20 mouse cellular contexts compared by ENCODE assay signal in genomic region chr6:18057899-18058298, GRCm38 (mm10). TPM values are rescaled to one million over a fixed set of nuclear protein-coding genes. Genes with fewer than 3 reads are reported as not detected.
"Had no signal": no experiment of that assay in that cellular context is flagged by ENCODE, and none has a peak within 500 bp of the region (broad histone marks: within the 10 kb centered on the region; RNA-seq: fewer than 3 reads in every experiment).

No protein-coding gene starts in this region.

- H3K36me3 ChIP-seq: neural tube, embryonic 15.5 days; stomach, embryonic 15.5 days had no signal

- H3K4me3 ChIP-seq: neural tube, embryonic 15.5 days; stomach, embryonic 15.5 days had no signal

- H3K4me1 ChIP-seq: neural tube, embryonic 15.5 days; stomach, embryonic 15.5 days had no signal

- H3K27ac ChIP-seq: neural tube, embryonic 15.5 days; stomach, embryonic 15.5 days; stomach, postnatal 0 days had no signal

- H3K9ac ChIP-seq: neural tube, embryonic 15.5 days; stomach, embryonic 15.5 days had no signal

- H3K4me2 ChIP-seq: neural tube, embryonic 15.5 days; stomach, embryonic 15.5 days had no signal

- DNase-seq: retina, postnatal 1 day; right cerebral cortex, adult 18-20 months; right cerebral cortex, postnatal 14 days; right cerebral cortex, postnatal 25 days; right cerebral cortex, postnatal 4 days; spleen, adult 18-20 months; thymus, adult 18-20 months; thymus, adult 2 months; thymus, postnatal 14 days; thymus, postnatal 25 days; thymus, postnatal 36 days; thymus, postnatal 4 days had no signal

- H3K27me3 ChIP-seq: neural tube, embryonic 15.5 days; stomach, embryonic 15.5 days had no signal

- H3K9me3 ChIP-seq: neural tube, embryonic 15.5 days; stomach, embryonic 15.5 days had no signal

RNA-seq across cellular contexts. Expression of gene Wnt2, which starts 27.5 kb away (rescaled TPM):
- total RNA-seq: neutrophil, adult 5-6 weeks had no signal

RNA-seq across cellular contexts. Expression of gene Asz1, which starts 51.0 kb away (rescaled TPM):
- total RNA-seq: neutrophil, adult 5-6 weeks had no signal
- polyA plus RNA-seq: neural tube, embryonic 14.5 days; neural tube, embryonic 15.5 days; small intestine, adult 2 months; spleen, adult 2 months; stomach, embryonic 16.5 days; stomach, postnatal 0 days; thymus, adult 2 months had no signal
